Mouse (Mus musculus): ENCODE data around the gene Snx21.
A peak's percentile ranks its signal among the peaks of the same experiment; 100 is the strongest.

The Snx21 gene

GRCm38 (mm10) chr2:164785481-164786387, at the start of gene Snx21:
TSS of gene Snx21 (plus strand) at chr2:164785823.
- DNase-seq (ENCODE audit: low read depth, low spot score) = no peak

DNA sequence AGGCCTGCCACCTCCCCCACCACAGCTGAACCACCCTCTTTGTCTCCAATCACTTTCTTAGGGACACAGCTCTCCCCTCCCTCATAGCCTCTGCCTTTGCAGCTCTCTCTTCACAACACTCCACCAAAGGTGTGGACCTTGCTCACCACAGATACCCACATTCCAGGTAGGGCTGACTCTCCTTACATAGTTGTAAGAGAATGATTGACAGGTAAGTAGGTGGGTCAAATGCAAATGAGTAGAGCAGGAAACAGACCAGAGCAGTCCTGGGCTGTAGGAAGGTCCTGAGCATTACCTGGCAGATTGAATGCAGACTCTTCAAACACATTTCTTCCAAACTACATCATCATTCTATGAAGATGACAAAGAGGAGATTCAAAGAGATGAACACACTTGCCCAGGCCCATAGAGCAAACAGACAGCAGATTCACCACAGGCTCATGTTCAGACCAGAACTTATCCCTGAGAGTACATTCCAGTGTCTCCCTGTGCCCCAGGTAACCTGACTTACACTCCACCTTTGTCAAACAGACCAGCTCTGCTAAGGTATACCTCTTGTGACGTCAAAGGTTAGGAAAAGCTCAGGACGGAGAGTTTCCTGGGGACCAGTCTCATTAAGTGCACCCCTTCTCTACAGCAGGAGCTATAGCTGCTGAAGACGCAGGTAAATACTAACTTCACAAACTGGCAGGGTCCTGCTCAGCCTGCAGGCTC, 48.1 kb upstream of the Snx21 start:
- no peak for DNase-seq (ENCODE audit: low read depth, low spot score)

DNA sequence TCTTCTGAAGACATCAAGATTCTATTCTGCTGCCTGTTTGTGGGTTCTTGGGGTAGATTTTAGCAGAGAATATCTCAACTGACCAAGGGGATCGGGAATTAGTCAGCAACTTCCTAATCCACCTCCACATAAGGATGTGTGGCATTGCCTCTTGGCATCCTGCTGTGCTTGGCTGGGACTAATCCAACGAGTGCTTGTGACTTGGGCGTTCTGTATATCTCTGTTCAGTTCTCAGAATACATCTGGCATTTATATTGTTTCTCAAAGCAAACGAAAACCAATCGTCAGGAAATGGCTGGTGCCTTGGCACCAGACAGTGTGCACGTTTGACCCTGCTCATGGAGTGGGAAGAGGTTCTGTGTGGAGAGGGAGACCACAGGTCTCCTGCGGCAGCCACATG, 45.7 kb upstream of the Snx21 start:
- no peak for DNase-seq (ENCODE audit: low read depth, low spot score)

DNA sequence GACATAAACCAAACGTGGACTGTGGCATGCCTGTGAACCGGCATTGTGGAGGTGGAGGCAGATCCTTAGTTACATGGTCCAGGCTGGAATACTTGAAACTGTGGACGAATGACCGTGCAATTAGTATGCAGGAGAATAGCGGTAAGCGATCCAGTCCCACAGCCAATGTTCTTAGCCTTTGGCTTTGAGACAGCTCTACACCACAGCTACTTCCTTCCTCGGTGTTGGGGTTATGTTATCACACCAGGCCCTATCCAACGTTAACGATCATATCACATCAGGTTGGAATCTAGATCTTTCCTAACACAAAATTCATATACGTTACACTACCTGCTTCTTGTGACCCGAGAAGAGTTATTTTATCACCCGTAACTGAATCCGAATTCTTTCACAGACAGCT, 40.6 kb upstream of the Snx21 start:
- DNase-seq (ENCODE audit: low read depth, low spot score) = no peak

GRCm38 (mm10) chr2:164745843-164746479, 39.7 kb upstream of the Snx21 start, which contains the start of the genes Wfdc3 and Dnttip1:
TSS of gene Wfdc3 (minus strand) at chr2:164745931.
TSS of gene Dnttip1 (plus strand) at chr2:164745983.
- DNase-seq (ENCODE audit: low read depth, low spot score) = peak; percentile 83

DNA sequence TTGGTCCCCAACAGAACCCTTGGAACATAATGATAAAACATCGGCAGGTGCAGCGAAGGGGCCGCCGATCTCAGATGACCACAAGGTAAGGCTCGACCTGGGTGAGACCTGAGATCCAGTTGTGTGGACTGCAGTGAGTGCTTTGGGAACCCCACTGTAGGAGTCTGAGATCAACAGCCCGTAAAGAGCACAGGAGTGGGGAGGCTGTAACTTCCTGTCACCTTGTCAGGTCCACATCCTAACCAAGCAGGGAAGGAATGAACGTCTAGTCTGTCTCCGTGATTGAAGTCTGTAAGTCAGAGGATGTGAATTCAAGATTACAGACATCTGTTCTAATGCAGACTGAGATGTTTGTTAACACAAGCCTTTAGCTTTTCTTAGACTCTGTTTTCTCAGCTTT, 38.9 kb upstream of the Snx21 start:
- DNase-seq (ENCODE audit: low read depth, low spot score) = no peak

DNA sequence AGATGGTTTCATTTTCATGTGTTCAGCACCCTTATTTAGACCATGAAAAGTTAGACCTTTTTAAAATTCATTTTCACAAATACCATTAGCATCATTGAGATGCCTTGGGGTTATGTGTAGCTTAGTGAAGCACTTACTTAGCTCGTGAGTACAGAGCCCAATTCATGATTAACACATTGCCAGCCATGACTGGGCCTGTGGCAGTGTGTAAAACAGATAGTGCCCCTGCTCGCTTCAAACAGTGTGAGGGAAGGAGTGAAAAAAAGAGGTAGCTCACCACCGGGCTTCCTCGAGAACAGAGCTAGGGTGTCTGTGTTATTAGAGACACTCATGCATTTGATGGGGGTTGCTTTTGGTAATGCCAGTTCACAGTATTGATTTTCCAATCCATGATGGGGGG, 37.4 kb upstream of the Snx21 start:
- no peak for DNase-seq (ENCODE audit: low read depth, low spot score)

DNA sequence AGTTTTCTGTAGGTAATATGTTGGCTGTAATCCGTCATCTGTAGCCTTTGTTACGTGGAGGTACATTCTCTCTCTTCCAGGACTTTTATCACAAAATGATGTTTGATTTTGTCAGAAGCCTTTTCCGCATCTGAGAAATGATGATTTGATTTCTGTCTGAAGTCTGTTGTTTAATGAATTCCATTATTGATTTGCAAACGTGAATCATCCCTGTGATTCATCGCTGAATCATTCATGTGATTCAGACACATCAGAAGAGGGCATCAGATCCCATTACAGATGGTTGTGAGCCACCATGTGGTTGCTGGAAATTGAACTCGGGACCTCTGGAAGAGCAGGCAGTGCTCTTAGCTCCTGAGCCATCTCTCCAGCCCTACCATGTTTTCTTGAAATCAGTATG, 36.6 kb upstream of the Snx21 start:
- DNase-seq (ENCODE audit: low read depth, low spot score) = no peak

GRCm38 (mm10) chr2:164752454-164752853, 33.2 kb upstream of the Snx21 start:
- DNase-seq (ENCODE audit: low read depth, low spot score) = no peak

- DNase-seq (ENCODE audit: low read depth, low spot score) = no peak
Measured at GRCm38 (mm10) chr2:164754105-164754504, 31.5 kb upstream of the Snx21 start.

DNA sequence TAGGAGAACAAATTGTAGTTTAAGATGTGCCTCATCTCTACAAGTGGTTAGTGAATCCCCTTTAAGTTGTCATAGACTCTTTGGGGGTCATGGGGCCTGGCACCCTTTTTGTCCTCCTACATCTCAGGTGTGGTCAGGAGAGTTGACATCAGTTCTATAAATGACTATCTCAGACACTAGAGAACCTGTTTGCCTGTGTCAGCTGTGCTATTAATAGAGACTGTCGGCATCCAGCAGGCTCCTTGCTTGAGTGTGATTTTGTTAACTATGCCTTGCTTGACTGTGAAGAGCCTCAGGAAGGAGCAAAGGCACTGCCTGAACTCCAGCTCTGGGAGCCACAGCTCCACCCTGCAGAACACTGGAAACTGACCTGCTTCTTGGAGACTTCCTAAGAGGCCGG, 30.8 kb upstream of the Snx21 start:
- no peak for DNase-seq (ENCODE audit: low read depth, low spot score)

DNA sequence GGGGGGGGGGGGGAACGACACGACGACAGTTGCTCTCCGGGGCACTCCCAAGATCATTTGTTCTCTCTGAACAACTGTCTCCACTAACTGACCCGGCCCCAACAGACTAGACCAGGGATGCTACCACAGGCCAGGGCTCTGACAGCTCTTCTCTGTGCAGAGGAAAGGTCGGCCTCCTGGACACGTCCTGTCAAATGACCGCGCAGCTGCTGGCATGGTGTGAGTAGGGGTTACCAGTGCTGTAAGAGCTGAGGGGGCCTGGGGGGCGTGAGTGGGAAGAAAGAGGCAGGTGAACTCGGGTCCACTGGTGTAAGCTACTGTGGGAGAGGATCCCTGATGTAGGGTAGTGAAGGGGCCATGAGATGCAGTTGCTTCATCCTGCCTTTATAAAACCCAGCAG, 27.8 kb upstream of the Snx21 start:
- no peak for DNase-seq (ENCODE audit: low read depth, low spot score)

DNA sequence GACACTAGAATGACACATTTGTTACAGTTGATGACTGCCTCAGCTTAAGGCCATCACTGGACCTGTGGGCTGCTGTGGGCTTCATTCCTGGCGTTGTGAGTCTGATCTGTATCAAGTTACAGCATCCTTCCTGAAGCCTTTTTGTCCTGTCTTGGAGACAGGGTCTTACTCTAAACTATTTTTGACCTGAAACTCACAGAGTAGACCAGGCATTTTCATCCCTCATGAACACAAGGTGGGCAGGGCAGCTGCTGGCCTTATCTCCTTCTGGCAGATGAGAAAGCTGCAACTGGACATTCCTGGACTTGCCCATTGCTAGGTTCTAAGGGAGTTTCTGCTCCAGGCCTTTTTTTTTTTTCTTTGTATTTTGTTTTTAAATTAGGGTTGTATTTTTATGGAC, 26.9 kb upstream of the Snx21 start:
- DNase-seq (ENCODE audit: low read depth, low spot score) = no peak

DNA sequence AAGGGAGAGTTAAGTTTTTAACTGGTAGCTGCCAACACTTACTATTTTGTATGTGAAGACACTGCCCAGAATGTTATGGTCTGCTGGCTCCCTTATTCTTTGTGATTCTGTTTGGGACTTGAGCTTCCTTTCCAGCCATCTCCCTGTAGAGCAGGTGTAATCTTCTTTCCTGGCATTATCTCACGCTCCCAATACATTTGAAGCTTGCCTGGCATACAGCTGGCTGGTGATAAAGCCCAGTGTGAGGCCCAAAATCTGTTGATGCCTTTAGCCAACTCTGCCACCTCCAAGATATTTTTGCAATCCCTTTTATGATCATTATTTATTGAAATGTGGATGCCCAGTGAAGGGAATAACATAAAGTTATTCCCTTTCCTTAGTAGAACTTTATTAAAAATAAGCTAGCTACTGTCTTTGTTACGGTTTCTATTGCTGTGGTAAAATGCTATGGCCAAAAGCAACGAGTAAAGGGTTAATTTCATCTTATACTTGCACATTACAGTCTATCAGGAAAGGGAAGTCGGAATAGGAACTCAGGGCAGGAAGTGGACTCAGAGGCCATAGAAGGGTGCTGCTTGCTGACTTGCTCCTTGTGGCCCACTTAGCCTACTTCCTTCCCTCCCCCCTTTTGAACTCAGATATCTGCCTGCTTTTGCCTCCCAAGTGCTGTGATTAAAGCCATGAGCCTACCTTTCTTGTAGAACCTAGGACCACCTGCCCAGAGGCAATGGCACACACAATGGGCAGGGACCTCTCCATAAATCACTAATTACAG, 25.4 kb upstream of the Snx21 start:
- no peak for DNase-seq (ENCODE audit: low read depth, low spot score)

DNA sequence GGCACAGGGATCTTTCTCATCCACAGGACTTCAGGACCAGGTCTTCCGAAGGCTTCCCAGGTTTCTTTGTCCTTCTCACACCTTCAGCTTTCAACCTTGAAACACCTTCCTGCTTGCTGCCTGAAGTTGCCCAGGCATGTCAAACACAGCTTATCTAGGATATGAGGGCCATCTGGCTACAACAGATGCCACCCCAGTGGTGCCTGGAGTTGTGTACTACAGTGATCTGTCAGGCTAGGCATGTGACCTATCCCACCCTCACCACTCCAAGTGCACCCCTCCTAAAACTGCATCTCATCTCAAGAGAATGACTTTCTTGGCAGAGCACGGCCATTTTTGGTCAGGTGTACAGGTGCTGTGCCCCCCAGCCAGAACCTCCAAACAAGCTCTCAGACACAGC, 24.1 kb upstream of the Snx21 start:
- no peak for DNase-seq (ENCODE audit: low read depth, low spot score)

DNA sequence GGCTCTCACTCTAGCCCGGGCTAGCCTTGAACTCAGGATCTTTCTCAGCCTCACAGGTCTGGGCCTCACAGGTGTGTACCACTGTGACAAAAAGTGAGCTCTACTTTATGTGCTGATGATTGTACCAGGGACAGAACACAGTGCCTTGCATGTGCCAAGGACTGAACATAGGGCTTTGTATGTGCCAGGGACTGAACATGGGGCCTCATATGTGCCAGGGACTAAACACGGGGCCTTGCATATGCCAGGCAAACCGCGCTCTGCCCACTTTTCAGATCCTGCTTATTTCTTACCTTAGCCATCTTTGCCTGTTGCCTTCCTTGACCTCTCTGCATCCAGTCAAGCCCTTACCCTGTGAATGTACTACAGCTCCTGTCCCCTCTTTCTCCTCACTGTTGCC, 23.7 kb upstream of the Snx21 start:
- DNase-seq (ENCODE audit: low read depth, low spot score) = no peak

- no peak for DNase-seq (ENCODE audit: low read depth, low spot score)
Measured at GRCm38 (mm10) chr2:164762593-164762992, 23.0 kb upstream of the Snx21 start.

- no peak for DNase-seq (ENCODE audit: low read depth, low spot score)
Measured at GRCm38 (mm10) chr2:164765841-164766240, 19.8 kb upstream of the Snx21 start.

DNA sequence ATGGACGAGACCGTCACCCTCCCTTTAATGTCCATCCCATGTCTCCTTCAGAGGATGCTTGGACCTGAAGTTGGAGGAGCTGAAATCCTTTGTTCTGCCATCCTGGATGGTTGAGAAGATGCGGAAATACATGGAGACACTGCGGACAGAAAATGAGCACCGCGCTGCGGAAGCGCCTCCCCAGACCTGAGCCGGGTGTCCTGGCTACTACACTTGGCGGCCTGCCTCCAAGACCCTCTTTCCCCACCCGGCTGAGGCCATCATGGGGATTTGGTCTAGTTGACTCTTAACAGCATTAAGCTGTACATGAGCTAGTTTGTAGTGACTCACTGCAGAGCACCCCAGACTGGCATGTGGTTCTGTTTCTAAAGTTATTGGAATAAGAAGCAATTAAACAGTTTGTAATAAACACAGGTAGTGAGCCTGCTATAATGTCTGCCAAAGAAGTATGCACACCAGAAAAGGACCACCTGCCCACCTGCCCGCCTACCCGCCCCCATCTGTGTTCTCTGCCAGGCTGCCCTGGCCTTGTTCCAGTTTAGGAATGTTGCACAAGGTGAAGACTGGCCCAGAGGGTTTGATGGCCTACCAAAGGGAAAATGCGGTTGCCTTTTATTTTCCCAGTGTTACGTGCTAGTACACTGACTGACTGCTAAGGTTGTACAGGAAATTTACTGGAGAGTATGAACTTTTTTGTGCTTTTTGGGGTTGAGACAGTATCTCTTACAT, 17.6 kb upstream of the Snx21 start:
- DNase-seq (ENCODE audit: low read depth, low spot score) = no peak

DNA sequence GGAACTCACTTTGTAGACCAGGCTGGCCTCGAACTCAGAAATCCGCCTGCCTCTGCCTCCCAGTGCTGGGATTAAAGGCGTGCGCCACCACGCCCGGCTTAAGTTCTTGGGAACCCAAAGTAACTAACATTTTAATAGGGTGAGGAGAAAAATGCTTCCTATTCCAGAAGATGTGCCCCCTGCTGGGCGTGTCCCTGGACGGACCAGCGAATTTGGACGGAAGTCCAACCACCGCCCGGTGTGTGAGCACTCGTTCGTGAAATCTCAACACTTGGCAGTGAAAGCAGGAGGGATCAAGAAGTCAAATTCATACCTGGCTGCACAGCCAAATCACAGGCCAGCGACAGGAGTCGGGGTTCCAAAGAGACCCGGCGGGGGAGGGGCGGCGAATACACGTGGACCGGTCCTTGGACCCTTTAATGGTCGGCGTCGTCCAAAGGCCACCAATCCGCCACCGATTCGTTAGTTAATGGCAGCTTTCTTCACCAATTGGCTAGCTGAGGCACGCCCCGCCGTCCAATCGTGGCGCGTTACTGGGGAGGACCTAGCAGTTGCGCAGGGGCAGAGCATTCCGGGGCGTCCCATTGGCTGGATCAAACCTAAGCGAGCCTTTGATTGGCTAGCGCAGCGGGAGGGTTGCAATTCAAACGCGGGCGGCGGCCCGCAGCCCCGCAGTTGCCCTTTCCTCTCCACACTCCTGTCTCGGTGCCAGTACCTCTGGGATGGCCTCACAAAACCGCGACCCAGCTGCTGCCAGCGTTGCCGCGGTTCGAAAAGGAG, 16.2 kb upstream of the Snx21 start, which contains the start of gene Ube2c:
Gene Ube2c (plus strand): TSS at position 641 of the 780 bp plus-strand sequence.
- peak; percentile 95 for DNase-seq (ENCODE audit: low read depth, low spot score)
